Mouse (Mus musculus) mesoderm, embryonic 11.5 days (tissue): ENCODE results near the gene Frat2.
"Not testable (repeated sequence)": the region's sequence is repeated elsewhere in the genome, so short reads cannot be mapped to it uniquely, and the experiment has no call there.

ENCODE experiments used
- DNase-seq: peaks from one replicate; pipeline ENCODE4 v3.0.0-alpha.2; 2012; ENCODE audit warnings: low read depth, low spot score

The Frat2 gene

GRCm38 (mm10) chr19:41847992-41848851, at the start of gene Frat2:
TSS of gene Frat2 (minus strand) at chr19:41848132.
- DNase-seq, result peak; percentile 92

DNA sequence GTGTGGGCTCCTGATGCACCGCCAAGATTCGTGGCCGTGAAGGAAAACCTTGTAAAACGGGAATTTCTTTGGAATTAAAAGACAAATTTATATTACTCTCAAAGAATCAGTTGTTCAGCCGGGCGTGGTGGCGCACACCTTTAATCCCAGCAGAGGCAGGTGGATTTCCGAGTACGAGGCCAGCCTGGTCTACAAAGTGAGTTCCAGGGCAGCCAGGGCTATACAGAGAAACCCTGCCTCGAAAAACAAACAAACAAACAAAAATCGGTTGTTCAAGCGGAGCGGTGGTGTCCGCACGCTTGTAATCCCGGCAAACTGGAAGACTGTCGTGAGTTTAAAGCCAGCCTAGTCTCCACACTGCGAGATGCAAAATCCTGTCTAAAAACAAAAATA, 48.4 kb upstream of the Frat2 start:
- DNase-seq, result no peak

DNA sequence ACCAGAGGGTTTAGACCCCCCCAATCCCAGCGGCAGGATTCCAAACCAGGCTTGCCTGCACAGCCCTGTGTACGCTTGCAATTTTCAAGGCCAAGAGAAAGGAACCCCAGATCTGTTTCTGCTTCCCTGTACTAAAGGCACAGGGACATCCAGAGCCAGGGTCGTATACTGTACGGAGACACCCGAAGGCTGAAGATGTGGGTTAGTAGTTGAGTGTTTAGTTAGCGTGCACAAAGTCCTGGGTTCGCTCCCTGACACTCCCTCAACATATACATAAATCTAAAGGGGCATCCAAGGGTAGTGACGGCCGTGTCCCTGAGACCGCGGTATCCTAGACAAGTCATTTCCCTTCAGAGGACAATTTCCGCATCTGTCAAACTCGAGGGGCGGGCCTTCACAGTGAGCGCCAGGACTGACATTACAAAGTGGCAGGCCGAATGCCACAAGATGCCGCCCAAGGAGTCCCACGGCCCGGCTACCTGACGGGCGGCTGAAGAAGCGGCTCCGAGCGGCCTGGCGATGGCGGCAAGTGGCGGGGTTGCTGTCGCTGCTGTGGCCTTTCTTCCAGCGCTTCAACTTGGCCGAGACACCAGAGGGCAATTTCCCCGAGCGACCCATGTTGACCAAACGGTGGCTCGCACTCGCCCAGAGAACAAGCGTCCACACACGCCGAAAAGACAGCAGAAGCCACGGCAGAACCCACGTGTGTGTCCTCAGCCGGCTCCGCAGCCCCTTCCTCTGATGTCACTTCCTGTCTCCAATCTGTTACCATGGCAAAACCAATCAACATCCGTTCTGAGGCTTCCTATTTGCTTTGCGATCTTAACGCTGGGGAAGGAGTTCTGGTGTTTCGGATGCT, 47.8 kb upstream of the Frat2 start, which contains the start of gene Rrp12:
Gene Rrp12 (minus strand): TSS at position 714 of the 859 bp plus-strand sequence.
- peak; percentile 91 for DNase-seq

DNA sequence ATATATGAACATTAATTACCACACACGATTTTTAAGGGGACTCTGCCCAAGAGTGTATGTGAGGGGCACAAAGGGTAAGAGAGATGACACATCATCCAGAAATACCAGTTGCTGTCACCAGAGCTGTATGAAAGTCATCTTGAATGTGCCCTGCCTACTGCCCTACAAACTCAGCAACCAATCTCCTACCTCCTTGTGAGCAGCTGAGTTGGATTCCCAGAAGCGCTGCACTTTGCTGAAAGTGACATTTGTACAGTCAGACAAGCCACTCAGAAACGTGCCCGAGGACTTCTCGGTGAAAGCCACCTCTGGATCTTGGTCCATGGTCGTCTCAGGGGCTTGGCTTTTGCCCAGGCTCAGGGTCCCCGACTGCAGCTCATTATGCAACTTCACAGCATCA, 47.0 kb upstream of the Frat2 start:
- no peak for DNase-seq

DNA sequence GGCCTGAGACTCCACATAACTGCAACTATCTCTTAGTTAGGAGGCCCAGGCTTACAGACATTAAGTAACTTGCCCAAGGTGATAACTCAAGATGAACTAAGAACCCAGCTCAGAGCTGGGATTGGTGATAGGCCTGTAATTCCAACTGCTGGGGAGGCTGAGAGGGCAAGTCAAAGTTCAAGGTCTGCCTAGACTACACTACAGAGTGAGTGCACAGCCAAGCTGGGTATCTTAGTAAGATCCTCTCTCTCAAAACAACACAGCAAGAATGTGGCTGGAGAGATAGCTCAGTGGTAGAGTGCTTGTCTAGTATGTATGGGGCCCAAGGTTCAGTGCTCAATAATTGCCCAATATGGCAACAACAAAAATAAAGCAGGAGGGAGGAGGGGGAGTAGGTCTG, 40.3 kb upstream of the Frat2 start:
- DNase-seq, result no peak

DNA sequence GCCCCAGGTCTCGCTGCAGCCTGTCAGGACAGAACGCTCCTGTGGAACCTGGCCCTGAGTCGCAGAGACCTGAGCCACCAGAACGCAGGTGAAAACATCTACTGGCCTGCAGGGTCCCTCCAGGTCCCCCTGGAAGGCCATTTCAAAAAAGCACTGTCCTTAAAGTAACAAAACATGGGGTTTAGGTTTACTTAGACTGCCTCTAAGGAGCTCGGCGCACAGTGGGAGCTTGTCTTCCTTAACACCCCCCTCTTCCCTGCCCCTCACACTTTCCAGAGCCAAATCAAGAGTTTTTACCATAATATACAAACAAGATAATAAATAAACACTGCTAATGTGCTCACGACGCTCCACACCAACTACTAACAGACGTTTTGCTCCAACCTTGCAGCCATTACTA, 36.0 kb upstream of the Frat2 start:
- DNase-seq, result no peak

- no peak for DNase-seq
These were observed 33.9 kb upstream of the Frat2 start for GRCm38 (mm10) chr19:41881842-41882241.

DNA sequence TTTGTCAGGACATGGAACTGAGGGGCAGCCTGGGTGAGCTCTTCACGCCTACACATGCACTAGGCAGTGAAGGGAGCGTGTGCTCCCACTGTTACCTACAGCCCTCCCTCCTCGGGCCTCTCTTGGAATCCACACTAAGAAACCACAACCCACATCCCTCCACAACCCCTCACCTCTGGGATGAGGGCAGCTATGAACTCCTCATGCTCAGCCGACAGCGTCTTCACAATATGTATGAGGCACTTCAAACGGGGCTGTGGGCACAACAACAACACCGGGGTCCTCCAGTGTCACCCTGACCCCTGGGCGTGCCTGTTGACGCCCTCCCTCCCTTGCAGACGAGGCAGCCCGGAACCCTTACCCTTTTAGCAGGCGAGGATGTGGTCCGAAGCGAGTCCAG, 26.4 kb upstream of the Frat2 start:
- DNase-seq, result no peak

GRCm38 (mm10) chr19:41872285-41872684, 24.4 kb upstream of the Frat2 start:
- no peak for DNase-seq

DNA sequence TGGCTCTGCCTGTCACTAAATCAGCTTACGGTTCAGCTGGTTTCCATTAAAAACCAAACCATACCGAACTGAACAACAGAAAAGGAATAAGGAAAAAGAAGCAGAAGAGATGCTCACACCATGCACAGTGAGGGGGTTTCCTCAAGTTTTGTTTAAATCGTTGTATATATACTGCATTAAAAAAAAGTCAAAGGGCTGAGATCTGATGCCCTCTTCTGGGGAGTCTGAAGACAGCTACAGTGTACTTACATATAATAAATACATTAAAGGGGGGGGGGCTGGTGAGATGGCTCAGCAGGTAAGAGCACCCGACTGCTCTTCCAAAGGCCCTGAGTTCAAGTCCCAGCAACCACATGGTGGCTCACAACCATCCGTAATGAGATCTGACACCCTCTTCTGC, 22.0 kb upstream of the Frat2 start:
- DNase-seq, result not testable (repeated sequence)

GRCm38 (mm10) chr19:41869296-41869695, 21.4 kb upstream of the Frat2 start:
- DNase-seq, result no peak

- no peak for DNase-seq
These were observed 18.8 kb upstream of the Frat2 start for GRCm38 (mm10) chr19:41866707-41867106.

DNA sequence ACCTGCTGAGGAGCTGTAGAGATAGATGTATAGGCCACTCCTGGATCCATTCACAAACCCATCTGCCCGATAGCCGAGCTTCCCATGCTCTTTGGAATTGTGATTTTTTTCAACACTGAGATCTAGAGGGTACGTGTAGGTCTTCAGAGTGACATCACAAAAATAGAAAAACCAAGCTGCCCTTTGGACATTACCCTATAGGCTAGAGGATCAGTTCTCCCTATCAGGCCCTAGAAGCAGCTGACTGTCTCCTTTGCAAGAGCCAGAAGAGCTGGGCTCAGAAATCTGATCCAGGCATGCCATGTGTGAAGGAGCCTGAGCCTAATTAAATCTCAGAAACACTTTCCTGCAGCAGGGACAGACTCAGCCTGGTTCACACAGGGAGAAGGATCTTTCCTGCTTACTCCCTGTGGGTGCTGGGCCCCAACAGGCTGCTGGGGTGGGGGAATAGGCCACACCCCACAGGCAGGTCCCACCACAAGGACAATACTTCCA, 9.9 kb upstream of the Frat2 start:
- DNase-seq, result no peak

- no peak for DNase-seq
These were observed 9.3 kb upstream of the Frat2 start for GRCm38 (mm10) chr19:41857086-41857762.

DNA sequence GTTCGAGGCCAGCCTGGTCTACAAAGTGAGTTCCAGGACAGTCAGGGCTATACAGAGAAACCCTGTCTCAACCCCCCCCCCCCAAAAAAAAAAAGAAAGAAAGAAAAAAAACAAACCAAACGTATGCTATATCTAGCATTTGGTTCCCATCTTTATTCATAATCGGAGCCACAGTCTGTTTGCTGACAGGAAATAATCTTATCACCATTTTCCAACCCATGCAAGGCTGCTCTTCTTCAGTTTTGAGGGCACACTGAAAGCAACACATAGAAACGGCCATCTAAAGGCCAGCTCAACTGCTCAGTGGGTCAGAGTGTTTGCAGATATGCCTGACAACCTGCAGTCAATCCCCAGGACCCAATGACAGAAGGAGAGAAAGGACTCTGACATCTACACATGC, 4.5 kb upstream of the Frat2 start:
- DNase-seq, result no peak

DNA sequence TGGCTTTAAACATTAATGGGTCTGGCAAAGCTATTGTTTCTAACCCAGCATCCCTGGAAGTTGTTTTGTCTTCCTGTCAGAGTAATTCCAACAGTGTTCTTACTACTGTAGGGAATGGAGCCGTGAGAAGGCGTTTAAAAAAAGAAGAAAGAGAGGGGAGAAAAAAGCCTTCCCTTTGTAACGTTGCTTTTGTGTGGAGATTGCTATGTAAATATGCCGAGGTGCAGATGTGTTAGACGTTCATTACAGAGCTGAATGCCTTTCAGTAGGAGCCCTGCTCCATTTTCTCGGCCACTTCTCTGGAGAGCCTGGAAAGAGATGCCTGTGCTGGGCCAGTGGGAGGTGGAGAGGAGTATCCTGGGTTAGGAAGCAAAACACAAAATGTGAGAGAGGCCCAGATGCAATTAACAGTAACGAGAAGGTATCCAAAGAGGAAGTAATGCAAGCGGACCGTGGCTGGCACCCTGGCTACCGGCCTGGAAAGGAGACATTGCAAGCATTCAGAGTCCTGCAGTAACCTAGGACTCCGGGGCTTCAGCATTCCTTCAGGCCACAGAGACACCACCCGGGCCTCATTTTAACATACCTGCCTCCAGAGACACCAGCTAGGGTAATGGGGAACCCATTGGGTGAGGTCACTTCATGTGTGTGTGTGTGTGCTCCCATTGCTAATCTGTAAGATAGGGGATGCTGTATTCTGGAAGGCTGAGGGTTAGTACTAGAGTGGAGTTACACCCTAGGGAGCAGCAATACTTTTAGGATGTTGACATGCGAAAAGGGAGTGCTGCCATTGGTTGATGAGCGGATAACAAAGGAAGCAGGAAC, 3.0 kb upstream of the Frat2 start:
- no peak for DNase-seq

DNA sequence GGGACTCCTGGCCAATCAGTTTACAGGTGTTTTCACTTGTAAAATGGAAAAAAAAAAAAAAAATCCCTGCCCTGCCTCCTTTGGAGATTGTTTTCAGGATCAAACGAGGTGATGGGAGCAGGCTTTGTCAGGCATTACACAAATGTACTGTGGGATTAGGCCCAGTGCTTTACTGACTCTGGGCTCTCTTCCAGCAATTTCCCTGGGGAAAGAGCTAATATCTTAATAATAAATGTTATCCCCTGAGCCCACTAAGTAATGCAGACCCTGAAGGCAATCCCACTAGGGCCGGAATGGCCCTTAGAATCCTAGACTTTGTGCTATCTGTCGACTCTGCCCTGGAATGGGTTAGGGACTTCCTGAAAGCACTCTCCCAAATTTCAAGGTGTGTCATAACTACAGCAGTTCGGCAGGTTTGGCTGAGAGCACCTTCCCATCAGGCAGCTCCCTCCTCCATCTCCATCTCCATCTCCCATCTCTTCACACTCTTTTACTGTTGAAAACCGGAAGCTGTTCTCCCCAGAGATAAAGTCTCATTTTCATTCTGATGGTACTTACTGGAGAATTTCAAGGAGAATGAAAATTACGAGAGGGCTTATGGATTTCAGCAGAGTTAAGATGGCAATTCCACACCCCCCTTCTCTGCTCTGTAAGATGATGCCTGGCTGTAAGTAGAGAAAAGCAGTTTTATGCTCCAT, 2.2 kb upstream of the Frat2 start:
- no peak for DNase-seq

DNA sequence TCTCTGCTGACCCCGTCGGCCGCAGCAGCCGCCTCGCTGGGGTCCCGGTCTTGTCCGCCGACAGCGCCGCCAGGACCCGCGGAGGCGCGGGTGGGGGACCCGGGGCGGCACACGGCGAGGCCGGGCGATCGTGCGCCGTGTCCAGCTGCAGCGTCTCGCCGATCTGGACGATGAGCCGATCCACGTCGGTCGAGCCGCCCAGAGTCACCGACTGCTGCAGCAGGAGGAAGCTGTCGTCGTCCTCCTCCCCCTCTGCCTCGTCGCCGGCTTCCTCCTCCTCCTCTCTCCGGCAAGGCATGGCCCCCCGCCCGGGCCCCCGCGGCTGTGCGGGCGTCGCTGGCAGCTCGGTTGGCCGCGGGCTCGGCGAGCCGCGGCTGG, 329 bp downstream of the Frat2 start:
- not testable (repeated sequence) for DNase-seq

DNA sequence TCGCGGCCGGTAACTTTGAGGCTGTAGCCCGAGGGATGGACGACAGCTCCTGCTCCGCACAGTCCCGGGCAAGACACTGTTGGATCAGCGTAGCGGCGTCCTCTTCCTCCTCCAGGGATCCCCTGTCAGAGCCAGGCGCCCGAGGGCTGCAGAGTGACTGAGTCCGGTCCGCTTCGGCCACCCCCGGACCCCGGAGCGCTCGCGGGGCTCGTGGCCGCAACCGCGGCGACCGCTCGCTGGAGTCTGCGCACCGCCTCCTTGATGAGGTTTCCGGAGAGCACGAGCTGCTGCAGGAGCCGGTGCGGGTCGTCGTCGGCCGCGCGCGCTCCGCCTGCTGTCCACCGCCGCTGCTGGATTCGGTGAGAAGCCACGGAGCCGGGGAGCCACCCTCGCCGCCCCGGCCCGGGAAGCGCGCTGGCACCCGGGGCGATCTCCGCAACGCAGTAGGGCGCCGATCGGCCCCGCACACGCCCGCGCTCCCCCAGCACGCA, 796 bp downstream of the Frat2 start:
- no peak for DNase-seq

DNA sequence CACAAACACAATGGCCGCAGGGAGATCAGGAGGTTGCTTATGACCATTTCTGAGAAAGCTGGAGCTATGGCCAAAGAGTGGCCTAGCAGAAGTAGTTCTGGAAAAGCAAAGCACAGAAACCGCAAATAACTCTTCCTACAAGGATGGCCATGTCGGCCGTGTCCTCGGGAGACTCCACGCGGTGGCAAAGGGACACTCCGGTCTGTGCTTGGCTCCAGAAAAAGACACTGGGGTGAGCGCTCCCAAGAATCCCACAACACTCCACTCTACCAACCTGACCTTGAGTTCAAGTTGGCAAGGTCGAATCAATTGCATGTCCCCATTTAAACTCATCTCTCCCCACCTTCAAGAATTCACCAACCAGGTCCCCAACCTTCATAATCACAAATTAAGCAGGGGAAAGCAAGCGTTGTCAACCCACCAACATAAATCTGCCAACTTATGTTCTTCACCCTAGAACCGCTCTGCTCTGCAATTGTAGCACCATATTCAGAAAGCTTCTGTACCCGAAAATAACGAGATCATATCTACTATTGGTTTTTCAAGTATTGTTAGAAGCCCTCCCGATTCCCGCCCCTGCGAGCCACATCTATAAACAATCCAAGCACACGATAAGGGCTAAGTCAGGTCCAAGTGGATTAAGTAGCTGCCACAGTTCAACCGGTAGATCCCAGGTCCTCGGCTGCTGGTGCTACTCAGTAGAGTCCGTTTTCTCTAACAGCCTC, 1.4 kb downstream of the Frat2 start:
- no peak for DNase-seq
